Mouse (Mus musculus) forebrain, embryonic 16.5 days (tissue): ENCODE measurements around the gene Mxd1. TPM values are rescaled to one million over a fixed set of nuclear protein-coding genes. Genes with fewer than 3 reads are reported as not detected.

Experiments
- ATAC-seq: fragments of 200-750 bp; cut with Nextera tagmentation; 2 replicates; pipeline ENCODE4 v1.8.0; 2017; ENCODE audit warnings: mild to moderate bottlenecking, moderate library complexity
- H3K27ac ChIP-seq: fragments of 300-500 bp; sonication (generic); 2 replicates; pipeline ENCODE4 v1.5.1; 2014; ENCODE audit warnings: low read length, control low read depth
- H3K27me3 ChIP-seq: fragments of 300-500 bp; sonication (generic); replicated peaks from 2 replicates; pipeline ENCODE4 v1.6.1; 2014; ENCODE audit warnings: low read length; ENCODE audit not compliant: control insufficient read depth, insufficient read depth
- H3K36me3 ChIP-seq: fragments of 300-500 bp; sonication (generic); 2 replicates; pipeline ENCODE4 v1.6.1; 2014; ENCODE audit not compliant: control insufficient read depth, insufficient read depth
- H3K4me1 ChIP-seq: fragments of 300-500 bp; sonication (generic); replicated peaks from 2 replicates; pipeline ENCODE4 v1.6.1; 2014; ENCODE audit warnings: low read length; ENCODE audit not compliant: control insufficient read depth, insufficient read depth
- H3K4me2 ChIP-seq: fragments of 300-500 bp; sonication (generic); 2 replicates; pipeline ENCODE4 v1.6.1; 2014; ENCODE audit warnings: mild to moderate bottlenecking, low read length, control low read depth
- H3K4me3 ChIP-seq: fragments of 300-500 bp; sonication (generic); replicated peaks from 2 replicates; pipeline ENCODE4 v1.5.1; 2014; ENCODE audit warnings: mild to moderate bottlenecking, low read length, control low read depth
- H3K9ac ChIP-seq: fragments of 300-500 bp; sonication (generic); replicated peaks from 2 replicates; pipeline ENCODE4 v1.6.1; 2014; ENCODE audit warnings: low read depth, low read length, control low read depth
- H3K9me3 ChIP-seq: fragments of 300-500 bp; sonication (generic); 2 replicates; pipeline ENCODE4 v1.6.1; 2016; ENCODE audit warnings: low read length; ENCODE audit not compliant: control insufficient read depth
- WGBS: fragments of 180-500 bp; shearing (Covaris S2); extraction: QIAGEN DNeasy Blood & Tissue Kit; methylation state at CpG from one replicate; pipeline ENCODE4 v1.1.7; 2014; 5-methylcytosine and 5-hydroxymethylcytosine counted together
- polyA plus RNA-seq: library from polyadenylated mRNA; unstranded; fragments of >200 nt; fragmentation: Nextera tagmentation; extraction: Ambion mirVana; gene quantifications from 2 replicates; pipeline ENCODE4 v1.2.1, GENCODE M21; 2015

Gene Mxd1
- 21.6 and 23.2 TPM in 2 replicates for polyA plus RNA-seq

GRCm38 (mm10) chr6:86668580-86669239, at the start of gene Mxd1:
Gene Mxd1, minus strand, starts transcription at chr6:86669161.
- Histone ChIP-seq H3K9me3 (no peaks in the 10 kb centered on the region), H3K27ac (peak within 1 kb of the TSS; percentile 48; the same call in 1 of the 2 replicates), H3K27me3 (no peaks in the 10 kb centered on the region), H3K4me2 (peak within 1 kb of the TSS; percentile 88), H3K4me1 (peaks cover 25% of the 10 kb centered on the region), H3K9ac (peak within 1 kb of the TSS; percentile 80), H3K4me3 (peak within 1 kb of the TSS; percentile 83), H3K36me3 (peaks cover 11% of the 10 kb centered on the region)
- peak; percentile 96; the same call in 1 of the 2 replicates for ATAC-seq
- under 1% methylated on average over 61 of the region's 76 CpGs for WGBS

DNA sequence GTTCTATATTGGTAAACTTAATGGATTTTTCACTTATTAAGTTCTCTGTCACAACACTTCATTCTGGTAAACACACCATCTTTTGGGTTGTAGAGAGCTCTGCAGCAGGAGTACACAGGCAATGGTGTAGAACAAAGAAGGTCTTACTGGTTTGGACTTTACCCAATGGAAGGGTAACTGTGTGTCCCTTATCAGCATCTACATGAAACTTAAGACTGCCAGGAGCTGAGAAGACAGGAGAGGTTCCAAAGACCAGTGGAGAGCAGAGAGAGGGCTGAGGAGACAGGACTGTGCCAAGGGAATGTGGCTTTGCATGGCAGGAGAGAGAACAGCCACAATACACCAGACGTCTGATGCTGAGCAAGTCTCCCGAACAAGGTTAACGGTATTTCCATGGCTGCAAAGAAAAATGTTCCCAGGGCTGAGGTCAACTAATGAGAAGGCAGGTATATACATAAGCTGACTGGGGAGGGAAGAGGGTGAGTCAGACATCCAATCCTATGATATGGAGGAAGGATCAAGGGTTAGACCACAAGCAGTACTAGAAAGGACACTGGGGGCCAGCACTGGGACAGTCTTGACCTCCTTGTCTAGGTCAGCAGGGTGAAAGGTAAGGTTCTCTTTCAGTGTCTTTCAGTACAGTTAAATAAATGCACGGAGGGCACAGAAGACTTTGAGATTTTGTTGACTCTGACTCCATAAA, 39.3 kb upstream of the Mxd1 start:
- Histone ChIP-seq H3K27me3 (no peaks in the 10 kb centered on the region), H3K4me2 (no peak overlapping the region), H3K4me3 (no peak overlapping the region), H3K36me3 (peaks cover 30% of the 10 kb centered on the region), H3K4me1 (no peaks in the 10 kb centered on the region), H3K27ac (no peak overlapping the region), H3K9me3 (no peaks in the 10 kb centered on the region), H3K9ac (no peak overlapping the region)
- ATAC-seq, result no peak
- WGBS, result 88% methylated on average over 4 of the region's 4 CpGs

DNA sequence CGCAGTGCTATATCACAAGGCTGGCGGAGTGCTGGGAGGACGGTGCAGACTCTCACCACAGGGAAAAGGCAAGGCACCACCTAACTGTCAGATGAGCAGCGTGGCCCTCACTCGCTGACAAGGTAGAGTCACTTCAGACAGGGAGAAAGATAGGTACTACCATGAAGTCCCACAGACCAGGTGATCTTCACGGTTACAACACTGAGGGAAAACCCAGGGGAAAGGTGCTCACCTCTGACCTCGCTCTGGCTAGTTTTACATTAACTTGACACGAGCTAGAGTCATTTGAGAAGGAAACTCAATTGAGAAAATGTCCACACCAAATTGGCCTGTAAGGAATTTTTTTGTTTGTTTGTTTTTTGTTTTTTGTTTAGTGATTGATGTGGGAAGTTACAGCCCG, 33.6 kb upstream of the Mxd1 start:
- no peak for ATAC-seq
- Histone ChIP-seq H3K27ac (no peak overlapping the region), H3K4me2 (no peak overlapping the region), H3K4me1 (no peaks in the 10 kb centered on the region), H3K27me3 (no peaks in the 10 kb centered on the region), H3K9me3 (no peaks in the 10 kb centered on the region), H3K9ac (no peak overlapping the region), H3K36me3 (peaks cover 48% of the 10 kb centered on the region), H3K4me3 (no peak overlapping the region)
- WGBS, result 97% methylated on average over 9 of the region's 9 CpGs

DNA sequence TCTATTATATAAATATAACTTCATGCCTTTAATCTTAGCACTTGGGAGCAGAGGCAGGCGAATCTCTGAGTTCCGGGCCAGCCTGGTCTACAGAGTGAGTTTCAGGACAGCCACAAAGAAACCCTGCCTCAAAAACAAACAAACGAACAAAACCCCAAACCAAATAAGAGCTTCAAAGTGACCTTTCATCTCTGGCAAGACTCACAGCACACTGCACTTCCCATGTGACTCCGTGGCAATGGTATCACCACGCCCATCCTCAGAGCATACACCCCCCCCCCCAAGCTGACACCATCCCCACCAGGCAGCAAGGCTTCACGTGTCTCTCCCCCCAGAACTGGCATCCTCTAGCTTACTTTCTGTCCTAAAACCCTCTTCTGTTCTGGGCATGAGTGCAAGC, 28.9 kb upstream of the Mxd1 start:
- Histone ChIP-seq H3K27ac (no peak overlapping the region), H3K36me3 (peaks cover 43% of the 10 kb centered on the region), H3K4me2 (no peak overlapping the region), H3K27me3 (no peaks in the 10 kb centered on the region), H3K4me3 (no peak overlapping the region), H3K9ac (no peak overlapping the region), H3K4me1 (no peaks in the 10 kb centered on the region), H3K9me3 (no peaks in the 10 kb centered on the region)
- 83% methylated on average over 6 of the region's 6 CpGs for WGBS
- ATAC-seq, result no peak

- no peaks in the 10 kb centered on the region for H3K9me3 ChIP-seq
Observed at GRCm38 (mm10) chr6:86696213-86696612, 27.3 kb upstream of the Mxd1 start.

GRCm38 (mm10) chr6:86694465-86694864, 25.5 kb upstream of the Mxd1 start:
- H3K36me3 ChIP-seq, result peaks cover 41% of the 10 kb centered on the region
- no peaks in the 10 kb centered on the region for H3K9me3 ChIP-seq
- H3K4me2 ChIP-seq, result no peak overlapping the region
- ATAC-seq, result no peak
- no peak overlapping the region for H3K9ac ChIP-seq
- no peaks in the 10 kb centered on the region for H3K4me1 ChIP-seq
- H3K27ac ChIP-seq, result no peak overlapping the region
- no peak overlapping the region for H3K4me3 ChIP-seq
- no peaks in the 10 kb centered on the region for H3K27me3 ChIP-seq

More at GRCm38 (mm10) chr6:86696213-86696612, 27.3 kb upstream of the Mxd1 start:
- no peak overlapping the region for H3K4me2 ChIP-seq
- H3K9ac ChIP-seq, result no peak overlapping the region
- WGBS, result 92% methylated on average over 10 of the region's 10 CpGs
- H3K4me1 ChIP-seq, result no peaks in the 10 kb centered on the region
- H3K4me3 ChIP-seq, result no peak overlapping the region
- ATAC-seq, result no peak
- no peak overlapping the region for H3K27ac ChIP-seq
- peaks cover 40% of the 10 kb centered on the region for H3K36me3 ChIP-seq
- H3K27me3 ChIP-seq, result no peaks in the 10 kb centered on the region

GRCm38 (mm10) chr6:86689671-86690070, 20.7 kb upstream of the Mxd1 start:
- H3K4me3 ChIP-seq, result no peak overlapping the region
- H3K36me3 ChIP-seq, result peaks cover 19% of the 10 kb centered on the region
- no peak overlapping the region for H3K9ac ChIP-seq
- H3K4me2 ChIP-seq, result no peak overlapping the region
- H3K9me3 ChIP-seq, result no peaks in the 10 kb centered on the region
- 98% methylated on average over 3 of the region's 3 CpGs for WGBS
- no peak overlapping the region for H3K27ac ChIP-seq
- peaks cover 3% of the 10 kb centered on the region for H3K4me1 ChIP-seq
- no peak for ATAC-seq
- H3K27me3 ChIP-seq, result no peaks in the 10 kb centered on the region

- WGBS, result 50% methylated on average over 1 of the region's 1 CpGs
- H3K4me3 ChIP-seq, result no peak overlapping the region
- H3K9ac ChIP-seq, result no peak overlapping the region
- no peak overlapping the region for H3K27ac ChIP-seq
- H3K27me3 ChIP-seq, result no peaks in the 10 kb centered on the region
- H3K4me2 ChIP-seq, result no peak overlapping the region
- no peaks in the 10 kb centered on the region for H3K9me3 ChIP-seq
- H3K36me3 ChIP-seq, result peaks cover 16% of the 10 kb centered on the region
- ATAC-seq, result no peak
- peaks cover 12% of the 10 kb centered on the region for H3K4me1 ChIP-seq
Observed at GRCm38 (mm10) chr6:86686971-86687370, 18.0 kb upstream of the Mxd1 start.

DNA sequence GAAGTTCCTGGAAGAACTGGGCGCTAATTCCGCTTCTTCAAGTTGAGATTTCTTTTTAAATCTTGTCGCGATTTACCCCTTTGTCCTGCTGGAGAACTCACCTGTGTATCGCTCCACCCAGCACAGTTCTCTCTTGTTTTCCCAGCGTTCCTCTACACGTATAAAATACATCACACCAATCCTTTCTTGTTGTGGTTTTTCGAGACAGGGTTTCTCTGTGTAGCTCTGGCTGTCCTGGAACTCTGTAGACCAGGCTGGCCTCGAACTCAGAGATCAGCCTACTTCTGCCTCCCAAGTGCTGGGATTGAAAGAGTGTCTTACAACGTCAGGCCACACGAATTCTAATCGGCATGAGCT, 15.7 kb upstream of the Mxd1 start:
- no peak for ATAC-seq
- H3K4me1 ChIP-seq, result peaks cover 12% of the 10 kb centered on the region
- H3K4me2 ChIP-seq, result peak overlapping the region; percentile 87
- H3K36me3 ChIP-seq, result peaks cover 20% of the 10 kb centered on the region
- peak overlapping the region; percentile 95 for H3K4me3 ChIP-seq
- WGBS, result 39% methylated on average over 12 of the region's 12 CpGs
- H3K27ac ChIP-seq, result no peak overlapping the region
- no peaks in the 10 kb centered on the region for H3K27me3 ChIP-seq
- no peaks in the 10 kb centered on the region for H3K9me3 ChIP-seq
- H3K9ac ChIP-seq, result peak overlapping the region; percentile 89
